Mouse (Mus musculus): ENCODE measurements around the gene Irf3. TPM values are rescaled to one million over a fixed set of nuclear protein-coding genes. Genes with fewer than 3 reads are reported as not detected.

Gene Irf3
- polyA plus RNA-seq, 1 experiment from 2014 or later: 60.9 TPM

GRCm38 (mm10) chr7:45048923-45049657 is 51.6 kb downstream of the Irf3 start:
- no peak overlapping the region for H3K4me3 ChIP-seq (ENCODE audit: control insufficient read depth in 1 of 2, insufficient read depth in 1 of 2, low read depth in 1 of 2, low read length in 2 of 2)
- H3K4me2 ChIP-seq (ENCODE audit: low read length): no peak overlapping the region
- H3K4me1 ChIP-seq (ENCODE audit: control insufficient read depth in 2 of 2, insufficient read depth in 2 of 2, low read length in 2 of 2): peaks cover 7 to 14% of the 10 kb centered on the region in 2 experiments; a peak in 3 of 4 replicates
- H3K9ac ChIP-seq (ENCODE audit: low read length): no peak overlapping the region
- H3K27ac ChIP-seq (replicated peaks in 1 of 2; ENCODE audit: control insufficient read depth in 1 of 2, insufficient read depth in 1 of 2, low read depth in 2 of 2, low read length in 2 of 2): no peak overlapping the region
- no peaks in the 10 kb centered on the region for H3K9me3 ChIP-seq (ENCODE audit: control insufficient read depth, low read length)
- H3K36me3 ChIP-seq (ENCODE audit: control insufficient read depth, insufficient read depth, low read length): peaks cover 67% of the 10 kb centered on the region
- 92% methylated on average over 23 of the region's 23 CpGs for WGBS
- H3K27me3 ChIP-seq (ENCODE audit: control insufficient read depth, insufficient read depth, low read length): no peaks in the 10 kb centered on the region
- ATAC-seq (ENCODE audit: insufficient number of reproducible peaks, insufficient read depth, low FRiP score, low read depth): no peak

- WGBS: 6% methylated on average over 16 of the region's 16 CpGs
- ATAC-seq (ENCODE audit: insufficient number of reproducible peaks, insufficient read depth, low FRiP score, low read depth): no peak
These were observed 53.6 kb downstream of the Irf3 start for GRCm38 (mm10) chr7:45050945-45051600.

DNA sequence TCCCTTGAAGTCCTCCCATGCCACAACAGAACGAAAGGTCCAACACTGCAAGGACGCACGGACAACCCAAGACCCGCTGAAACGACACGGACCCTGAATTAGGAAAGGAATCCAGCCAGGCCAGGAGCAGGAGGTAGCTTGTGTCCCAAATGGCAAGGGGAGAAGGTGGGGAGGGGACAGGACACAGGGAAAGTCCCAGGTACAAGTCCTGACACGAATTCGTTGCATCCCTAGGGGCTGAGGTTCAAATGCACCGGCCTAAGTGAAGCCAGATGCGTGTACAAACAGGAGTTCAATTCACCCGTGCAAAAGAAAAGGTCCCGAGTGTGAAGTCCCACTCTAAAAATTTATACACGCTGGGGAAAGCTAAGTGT is 54.1 kb downstream of the Irf3 start:
- 3% methylated on average over 13 of the region's 13 CpGs for WGBS
- Histone ChIP-seq H3K4me3 (ENCODE audit: control insufficient read depth in 1 of 2, insufficient read depth in 1 of 2, low read depth in 1 of 2, low read length in 2 of 2) (peak overlapping the region; percentile 75 to 99), H3K4me1 (ENCODE audit: control insufficient read depth in 2 of 2, insufficient read depth in 2 of 2, low read length in 2 of 2) (peaks cover 7 to 14% of the 10 kb centered on the region in 2 experiments; a peak in 3 of 4 replicates), H3K27ac (replicated peaks in 1 of 2; ENCODE audit: control insufficient read depth in 1 of 2, insufficient read depth in 1 of 2, low read depth in 2 of 2, low read length in 2 of 2) (peak overlapping the region; percentile 87 to 97), H3K4me2 (ENCODE audit: low read length) (peak overlapping the region; percentile 97), H3K9me3 (ENCODE audit: control insufficient read depth, low read length) (no peaks in the 10 kb centered on the region), H3K9ac (ENCODE audit: low read length) (peak overlapping the region; percentile 92), H3K27me3 (ENCODE audit: control insufficient read depth, insufficient read depth, low read length) (no peaks in the 10 kb centered on the region), H3K36me3 (ENCODE audit: control insufficient read depth, insufficient read depth, low read length) (peaks cover 42% of the 10 kb centered on the region)
- ATAC-seq (ENCODE audit: insufficient number of reproducible peaks, insufficient read depth, low FRiP score, low read depth): no peak

More at GRCm38 (mm10) chr7:45050945-45051600, 53.6 kb downstream of the Irf3 start:
- Histone ChIP-seq H3K4me2 (ENCODE audit: low read length) (peak overlapping the region; percentile 97), H3K9ac (ENCODE audit: low read length) (peak overlapping the region; percentile 92), H3K27ac (replicated peaks in 1 of 2; ENCODE audit: control insufficient read depth in 1 of 2, insufficient read depth in 1 of 2, low read depth in 2 of 2, low read length in 2 of 2) (peak overlapping the region; percentile 87 to 97; a peak in 3 of 4 replicates), H3K36me3 (ENCODE audit: control insufficient read depth, insufficient read depth, low read length) (peaks cover 47% of the 10 kb centered on the region), H3K4me1 (ENCODE audit: control insufficient read depth in 2 of 2, insufficient read depth in 2 of 2, low read length in 2 of 2) (peaks cover 7 to 14% of the 10 kb centered on the region in 2 experiments; a peak in 3 of 4 replicates), H3K4me3 (ENCODE audit: control insufficient read depth in 1 of 2, insufficient read depth in 1 of 2, low read depth in 1 of 2, low read length in 2 of 2) (peak overlapping the region; percentile 75 to 99), H3K27me3 (ENCODE audit: control insufficient read depth, insufficient read depth, low read length) (no peaks in the 10 kb centered on the region), H3K9me3 (ENCODE audit: control insufficient read depth, low read length) (no peaks in the 10 kb centered on the region)

Small RNA genes lying within 50 kb of the gene (microRNA-seq; reads per million reads assigned to microRNA genes)
- gene Mir7054: not detected

Other genes starting within 250 kb of the Irf3 start
- gene Vrk3, start 249.2 kb upstream of the Irf3 start, polyA plus RNA-seq (2014; fragmentation: Nextera tagmentation; extraction: Ambion mirVana): 30.9 and 36.1 TPM in 2 replicates
- 0.51 and 0.61 TPM in 2 replicates for gene Zfp473, start 246.6 kb upstream of the Irf3 start, polyA plus RNA-seq (2014; fragmentation: Nextera tagmentation; extraction: Ambion mirVana)
- gene Nup62, start 181.6 kb upstream of the Irf3 start, polyA plus RNA-seq (2014; fragmentation: Nextera tagmentation; extraction: Ambion mirVana): 41.5 and 41.7 TPM in 2 replicates
- gene Il4i1, start 181.3 kb upstream of the Irf3 start, polyA plus RNA-seq (2014; fragmentation: Nextera tagmentation; extraction: Ambion mirVana): 0.77 and 0.91 TPM in 2 replicates
- gene Atf5, start 181.0 kb upstream of the Irf3 start, polyA plus RNA-seq (2014; fragmentation: Nextera tagmentation; extraction: Ambion mirVana): 1.8 and 1.9 TPM in 2 replicates
- gene Akt1s1, start 148.7 kb upstream of the Irf3 start, polyA plus RNA-seq (2014; fragmentation: Nextera tagmentation; extraction: Ambion mirVana): 33.4 and 61.6 TPM in 2 replicates
- gene Tbc1d17, start 148.6 kb upstream of the Irf3 start, polyA plus RNA-seq (2014; fragmentation: Nextera tagmentation; extraction: Ambion mirVana): 44.5 and 53.5 TPM in 2 replicates
- gene Pnkp, start 140.5 kb upstream of the Irf3 start, polyA plus RNA-seq (2014; fragmentation: Nextera tagmentation; extraction: Ambion mirVana): 19.4 and 22.7 TPM in 2 replicates
- gene Ptov1, start 127.9 kb upstream of the Irf3 start, polyA plus RNA-seq (2014; fragmentation: Nextera tagmentation; extraction: Ambion mirVana): 279 and 310 TPM in 2 replicates
- 52.6 and 59.5 TPM in 2 replicates for gene Med25, start 104.9 kb upstream of the Irf3 start, polyA plus RNA-seq (2014; fragmentation: Nextera tagmentation; extraction: Ambion mirVana)
- gene Fuz, start 101.6 kb upstream of the Irf3 start, polyA plus RNA-seq (2014; fragmentation: Nextera tagmentation; extraction: Ambion mirVana): 11.9 and 14.5 TPM in 2 replicates
- 54.0 and 58.8 TPM in 2 replicates for gene Ap2a1, start 68.2 kb upstream of the Irf3 start, polyA plus RNA-seq (2014; fragmentation: Nextera tagmentation; extraction: Ambion mirVana)
- not detected in 2 replicates for gene Tsks, start 54.4 kb upstream of the Irf3 start, polyA plus RNA-seq (2014; fragmentation: Nextera tagmentation; extraction: Ambion mirVana)
- gene Cpt1c, start 22.8 kb upstream of the Irf3 start, polyA plus RNA-seq (2014; fragmentation: Nextera tagmentation; extraction: Ambion mirVana): 8.0 and 11.1 TPM in 2 replicates
- 134 and 145 TPM in 2 replicates for gene Prmt1, start 11.1 kb upstream of the Irf3 start, polyA plus RNA-seq (2014; fragmentation: Nextera tagmentation; extraction: Ambion mirVana)
- 34.7 and 35.4 TPM in 2 replicates for gene Bcl2l12, start 1.1 kb downstream of the Irf3 start, polyA plus RNA-seq (2014; fragmentation: Nextera tagmentation; extraction: Ambion mirVana)
- 36.2 and 36.8 TPM in 2 replicates for gene Scaf1, start 18.7 kb downstream of the Irf3 start, polyA plus RNA-seq (2014; fragmentation: Nextera tagmentation; extraction: Ambion mirVana)
- 98.6 and 108 TPM in 2 replicates for gene Rras, start 20.3 kb downstream of the Irf3 start, polyA plus RNA-seq (2014; fragmentation: Nextera tagmentation; extraction: Ambion mirVana)
- 6.7 and 8.7 TPM in 2 replicates for gene Prr12, start 55.2 kb downstream of the Irf3 start, polyA plus RNA-seq (2014; fragmentation: Nextera tagmentation; extraction: Ambion mirVana)
- 48.5 and 53.8 TPM in 2 replicates for gene Nosip, start 64.8 kb downstream of the Irf3 start, polyA plus RNA-seq (2014; fragmentation: Nextera tagmentation; extraction: Ambion mirVana)
- 13.4 and 14.5 TPM in 2 replicates for gene Prrg2, start 65.0 kb downstream of the Irf3 start, polyA plus RNA-seq (2014; fragmentation: Nextera tagmentation; extraction: Ambion mirVana)
- 218 and 262 TPM in 2 replicates for gene Rcn3, start 94.6 kb downstream of the Irf3 start, polyA plus RNA-seq (2014; fragmentation: Nextera tagmentation; extraction: Ambion mirVana)
- 50.5 and 53.8 TPM in 2 replicates for gene Fcgrt, start 106.2 kb downstream of the Irf3 start, polyA plus RNA-seq (2014; fragmentation: Nextera tagmentation; extraction: Ambion mirVana)
- 1,053 and 1,103 TPM in 2 replicates for gene Rps11, start 126.8 kb downstream of the Irf3 start, polyA plus RNA-seq (2014; fragmentation: Nextera tagmentation; extraction: Ambion mirVana)
- gene Rpl13a, start 131.1 kb downstream of the Irf3 start, polyA plus RNA-seq (2014; fragmentation: Nextera tagmentation; extraction: Ambion mirVana): 878 and 918 TPM in 2 replicates
- gene Gm45713, start 138.6 kb downstream of the Irf3 start, polyA plus RNA-seq (2014; fragmentation: Nextera tagmentation; extraction: Ambion mirVana): 0.34 and 0.58 TPM in 2 replicates
- 1.3 and 1.4 TPM in 2 replicates for gene Flt3l, start 138.8 kb downstream of the Irf3 start, polyA plus RNA-seq (2014; fragmentation: Nextera tagmentation; extraction: Ambion mirVana)
- gene Pih1d1, start 156.7 kb downstream of the Irf3 start, polyA plus RNA-seq (2014; fragmentation: Nextera tagmentation; extraction: Ambion mirVana): 86.3 and 94.5 TPM in 2 replicates
- 27.8 and 31.2 TPM in 2 replicates for gene Aldh16a1, start 156.9 kb downstream of the Irf3 start, polyA plus RNA-seq (2014; fragmentation: Nextera tagmentation; extraction: Ambion mirVana)
- 5.3 and 7.8 TPM in 2 replicates for gene Slc17a7, start 166.3 kb downstream of the Irf3 start, polyA plus RNA-seq (2014; fragmentation: Nextera tagmentation; extraction: Ambion mirVana)
- gene Gfy, start 181.9 kb downstream of the Irf3 start, polyA plus RNA-seq (2014; fragmentation: Nextera tagmentation; extraction: Ambion mirVana): not detected in 2 replicates
- gene Pth2, start 183.3 kb downstream of the Irf3 start, polyA plus RNA-seq (2014; fragmentation: Nextera tagmentation; extraction: Ambion mirVana): 0.61 TPM in 1 of 2 replicates, not detected in the other
- 0.32 and 0.54 TPM in 2 replicates for gene Ccdc155, start 207.2 kb downstream of the Irf3 start, polyA plus RNA-seq (2014; fragmentation: Nextera tagmentation; extraction: Ambion mirVana)
- 0.65 and 1.7 TPM in 2 replicates for gene Dkkl1, start 214.5 kb downstream of the Irf3 start, polyA plus RNA-seq (2014; fragmentation: Nextera tagmentation; extraction: Ambion mirVana)
- gene Tead2, start 218.1 kb downstream of the Irf3 start, polyA plus RNA-seq (2014; fragmentation: Nextera tagmentation; extraction: Ambion mirVana): 106 and 111 TPM in 2 replicates
- gene Cd37, start 241.5 kb downstream of the Irf3 start, polyA plus RNA-seq (2014; fragmentation: Nextera tagmentation; extraction: Ambion mirVana): 1.7 and 1.9 TPM in 2 replicates
- 0.38 TPM in 1 of 2 replicates, not detected in the other for gene Slc6a16, start 243.4 kb downstream of the Irf3 start, polyA plus RNA-seq (2014; fragmentation: Nextera tagmentation; extraction: Ambion mirVana)

All from heart, embryonic 14.5 days (tissue).